Mouse (Mus musculus): ENCODE measurements around the gene Igdcc4.

DNA sequence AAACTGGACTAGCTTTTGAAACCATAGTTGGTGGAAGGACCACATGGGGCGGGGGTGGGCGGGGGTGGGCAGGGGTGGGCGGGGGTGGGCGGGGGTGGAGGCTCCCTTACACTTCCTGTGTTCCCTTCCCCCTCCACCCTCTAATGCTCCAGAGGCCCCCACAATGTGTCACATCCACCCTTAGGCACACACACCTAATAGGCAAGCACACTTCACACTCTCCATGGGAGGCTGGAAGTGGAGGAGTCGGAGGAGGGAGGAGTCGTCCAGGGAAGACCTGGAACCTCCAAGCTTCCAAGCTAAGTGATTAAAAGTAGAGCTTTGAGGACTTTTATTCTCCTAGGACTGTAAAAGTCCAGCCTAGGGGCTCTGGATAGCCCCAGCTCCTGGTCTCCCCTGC, 67.2 kb downstream of the Igdcc4 start:
- TF ChIP-seq CTCF (IDR thresholded peaks at IDR 0.05; ENCODE audit: low read depth, low read length) (no peak), POLR2A (IDR thresholded peaks at IDR 0.05; ENCODE audit: borderline replicate concordance, low read depth, low read length) (no peak)

All from bone marrow macrophage, adult 2 months (primary cell).